Mouse (Mus musculus) mouse trophoblast stem cell (cell line): ENCODE measurements around the gene Siah1a.

Experiments used
- in situ Hi-C, 2 experiments: fragments of 300-500 bp; cut with MseI, MboI; formaldehyde crosslinking; loops; 2 replicates in 1 of 2; 3 replicates in 1 of 2; pipeline ENCODE4 v1.15.1; 2025

Gene Siah1a

GRCm38 (mm10) chr8:86744313-86745220, 1.2 kb downstream of the Siah1a start:
- in situ Hi-C loops: loop anchor here in 1 of 2 experiments (10.0 kb wide), 1 partner anchor 160 kb away; no protein-coding TSS in a partner anchor

GRCm38 (mm10) chr8:86742605-86743345, 3.0 kb downstream of the Siah1a start:
- in situ Hi-C loops: loop anchor here in 1 of 2 experiments (10.0 kb wide), 1 partner anchor 162 kb away; no protein-coding TSS in a partner anchor

- in situ Hi-C loops: loop anchor here in 1 of 2 experiments (10.0 kb wide), 1 partner anchor 163 kb away; no protein-coding TSS in a partner anchor
Measured at GRCm38 (mm10) chr8:86741627-86742026, 4.1 kb downstream of the Siah1a start.

GRCm38 (mm10) chr8:86740899-86741298, 4.8 kb downstream of the Siah1a start:
- in situ Hi-C loops: loop anchor here in 1 of 2 experiments (10.0 kb wide), 1 partner anchor 164 kb away; no protein-coding TSS in a partner anchor

- in situ Hi-C loops: no loop called here
Measured at GRCm38 (mm10) chr8:86735446-86736111, 10.2 kb downstream of the Siah1a start.

GRCm38 (mm10) chr8:86734954-86735353, 10.8 kb downstream of the Siah1a start:
- in situ Hi-C loops: no loop called here

- in situ Hi-C loops: no loop called here
Measured at GRCm38 (mm10) chr8:86734171-86734570, 11.6 kb downstream of the Siah1a start.

- in situ Hi-C loops: no loop called here
Measured at GRCm38 (mm10) chr8:86730860-86731259, 14.9 kb downstream of the Siah1a start.

- in situ Hi-C loops: no loop called here
Measured at GRCm38 (mm10) chr8:86730303-86730702, 15.4 kb downstream of the Siah1a start.

GRCm38 (mm10) chr8:86728224-86728950, 17.3 kb downstream of the Siah1a start:
- in situ Hi-C loops: no loop called here

GRCm38 (mm10) chr8:86726959-86727358, 18.8 kb downstream of the Siah1a start:
- in situ Hi-C loops: no loop called here

GRCm38 (mm10) chr8:86721490-86721889, 24.2 kb downstream of the Siah1a start:
- in situ Hi-C loops: no loop called here

GRCm38 (mm10) chr8:86720756-86721459, 24.8 kb downstream of the Siah1a start:
- in situ Hi-C loops: no loop called here

- in situ Hi-C loops: no loop called here
Measured at GRCm38 (mm10) chr8:86719368-86719767, 26.4 kb downstream of the Siah1a start.

- in situ Hi-C loops: no loop called here
Measured at GRCm38 (mm10) chr8:86718332-86718994, 27.3 kb downstream of the Siah1a start.

GRCm38 (mm10) chr8:86713407-86714188, 32.1 kb downstream of the Siah1a start:
- in situ Hi-C loops: no loop called here

- in situ Hi-C loops: no loop called here
Measured at GRCm38 (mm10) chr8:86712594-86712993, 33.1 kb downstream of the Siah1a start.

GRCm38 (mm10) chr8:86707873-86708272, 37.9 kb downstream of the Siah1a start:
- in situ Hi-C loops: no loop called here

- in situ Hi-C loops: no loop called here
Measured at GRCm38 (mm10) chr8:86706756-86707155, 39.0 kb downstream of the Siah1a start.
